Mouse (Mus musculus) intestine, postnatal 0 days (tissue): Measurements from ENCODE around the gene Golm1. TPM values are rescaled to one million over a fixed set of nuclear protein-coding genes. Genes with fewer than 3 reads are reported as not detected.

Experiments used
- ATAC-seq: fragments of 200-750 bp; cut with Nextera tagmentation; 2 replicates; pipeline ENCODE4 v1.8.0; 2017; ENCODE audit warnings: mild to moderate bottlenecking, moderate TSS enrichment, moderate library complexity
- H3K27ac ChIP-seq: fragments of 300-500 bp; sonication (generic); 2 replicates; pipeline ENCODE4 v1.5.1; 2014; ENCODE audit warnings: mild to moderate bottlenecking, low read depth, low read length, moderate library complexity
- H3K27me3 ChIP-seq: fragments of 300-500 bp; sonication (generic); replicated peaks from 2 replicates; pipeline ENCODE4 v1.6.1; 2014; ENCODE audit warnings: low read length, mixed read lengths; ENCODE audit not compliant: control insufficient read depth, insufficient read depth
- H3K36me3 ChIP-seq: fragments of 300-500 bp; sonication (generic); 2 replicates; pipeline ENCODE4 v1.6.1; 2014; ENCODE audit warnings: mild to moderate bottlenecking, moderate library complexity; ENCODE audit not compliant: control insufficient read depth, insufficient read depth
- H3K4me1 ChIP-seq: fragments of 300-500 bp; sonication (generic); replicated peaks from 2 replicates; pipeline ENCODE4 v1.6.1; 2014; ENCODE audit warnings: antibody characterized with exemption, low read length, mixed read lengths; ENCODE audit not compliant: control insufficient read depth, insufficient read depth
- H3K4me2 ChIP-seq: fragments of 300-500 bp; sonication (generic); replicated peaks from 2 replicates; pipeline ENCODE4 v1.6.1; 2014; ENCODE audit warnings: low read depth, mild to moderate bottlenecking, moderate library complexity
- H3K4me3 ChIP-seq: fragments of 300-500 bp; sonication (generic); 2 replicates; pipeline ENCODE4 v1.5.1; 2014; ENCODE audit warnings: low read depth, low read length
- H3K9ac ChIP-seq: fragments of 300-500 bp; sonication (generic); 2 replicates; pipeline ENCODE4 v1.6.1; 2014; ENCODE audit warnings: mild to moderate bottlenecking, low read depth, low read length
- H3K9me3 ChIP-seq: fragments of 300-500 bp; sonication (generic); 2 replicates; pipeline ENCODE4 v1.6.1; 2016; ENCODE audit warnings: mixed run types; ENCODE audit not compliant: control insufficient read depth
- CTCF ChIP-seq: sonication (generic); IDR thresholded peaks from 2 replicates; pipeline ENCODE4 v1.5.1; 2016; ENCODE audit warnings: low read depth, mild to moderate bottlenecking, control low read depth, antibody characterized with exemption, moderate library complexity
- WGBS: fragments of 180-500 bp; shearing (Covaris S2); extraction: QIAGEN DNeasy Blood & Tissue Kit; methylation state at CpG from one replicate; pipeline ENCODE4 v1.1.7; 2014; 5-methylcytosine and 5-hydroxymethylcytosine counted together
- polyA plus RNA-seq: library from polyadenylated mRNA; unstranded; fragments of >200 nt; fragmentation: Nextera tagmentation; extraction: Ambion mirVana; gene quantifications from 2 replicates; pipeline ENCODE4 v1.2.1, GENCODE M21; 2015

Gene Golm1
- polyA plus RNA-seq, 1 experiment from 2014 or later = 34.3 TPM

DNA sequence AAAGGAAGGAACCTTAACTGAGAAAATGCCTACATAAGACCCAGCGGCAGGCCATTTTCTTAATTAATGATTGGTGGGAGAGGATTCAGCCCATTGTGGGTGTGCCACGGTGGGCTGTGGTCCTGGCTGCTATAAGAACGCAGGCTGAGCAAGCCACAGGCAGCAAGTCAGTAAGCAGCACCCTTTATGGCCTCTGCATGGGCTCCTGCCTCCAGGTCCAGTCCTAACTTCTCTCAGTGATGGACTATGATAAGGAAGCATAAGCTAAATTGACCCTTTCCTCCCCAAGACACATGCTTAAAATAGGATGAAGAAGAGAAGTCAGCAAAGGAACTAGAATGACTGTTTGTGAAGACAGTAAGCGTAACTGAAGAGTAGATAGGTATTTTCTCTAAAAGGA, 60.5 kb downstream of the Golm1 start:
- no peaks in the 10 kb centered on the region for H3K27me3 ChIP-seq
- no peak overlapping the region for H3K9ac ChIP-seq
- no peak overlapping the region for H3K4me2 ChIP-seq
- no peak overlapping the region for H3K27ac ChIP-seq
- H3K9me3 ChIP-seq = no peaks in the 10 kb centered on the region
- no peak for ATAC-seq
- no peak for TF ChIP-seq CTCF
- no peak overlapping the region for H3K4me3 ChIP-seq
- no peaks in the 10 kb centered on the region for H3K4me1 ChIP-seq
- WGBS = 66% methylated on average over 4 of the region's 4 CpGs
- peaks cover 53% of the 10 kb centered on the region for H3K36me3 ChIP-seq

DNA sequence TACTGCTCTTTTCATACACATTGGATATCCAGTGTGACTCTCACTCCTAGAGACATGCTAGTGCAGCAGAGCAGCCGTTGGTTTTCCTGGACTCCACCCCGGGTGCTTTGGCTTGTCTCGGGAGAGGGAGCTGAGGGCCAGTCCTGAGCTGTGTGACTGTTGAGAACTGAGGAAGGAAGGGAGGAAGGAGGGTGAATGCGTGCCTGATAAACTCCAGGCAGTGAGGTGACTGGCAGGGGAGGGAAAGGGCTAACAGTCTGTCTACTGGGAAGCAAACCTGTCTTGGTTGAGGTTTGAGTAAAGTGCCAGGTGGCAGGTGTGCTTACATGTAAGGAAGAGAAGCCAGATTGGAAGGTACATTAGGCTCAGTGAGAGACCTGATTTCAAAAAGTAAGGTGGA, 61.7 kb downstream of the Golm1 start:
- 68% methylated on average over 4 of the region's 4 CpGs for WGBS
- no peak overlapping the region for H3K4me3 ChIP-seq
- H3K9me3 ChIP-seq = no peaks in the 10 kb centered on the region

GRCm38 (mm10) chr13:59610437-59610836, 65.2 kb downstream of the Golm1 start:
- Histone ChIP-seq H3K27me3 (no peaks in the 10 kb centered on the region), H3K4me2 (no peak overlapping the region), H3K9me3 (no peaks in the 10 kb centered on the region), H3K27ac (no peak overlapping the region), H3K4me3 (no peak overlapping the region), H3K36me3 (peaks cover 64% of the 10 kb centered on the region), H3K4me1 (no peaks in the 10 kb centered on the region), H3K9ac (no peak overlapping the region)
- ATAC-seq = no peak
- 81% methylated on average over 2 of the region's 2 CpGs for WGBS
- no peak for TF ChIP-seq CTCF

More for the DNA sequence above, 61.7 kb downstream of the Golm1 start:
- Histone ChIP-seq H3K9ac (no peak overlapping the region), H3K36me3 (peaks cover 56% of the 10 kb centered on the region), H3K4me1 (no peaks in the 10 kb centered on the region), H3K4me2 (no peak overlapping the region), H3K27me3 (no peaks in the 10 kb centered on the region), H3K27ac (no peak overlapping the region)
- no peak for ATAC-seq
- no peak for TF ChIP-seq CTCF

GRCm38 (mm10) chr13:59609885-59610284, 65.7 kb downstream of the Golm1 start:
- no peak for TF ChIP-seq CTCF
- H3K4me2 ChIP-seq = no peak overlapping the region
- no peak overlapping the region for H3K27ac ChIP-seq
- WGBS = 92% methylated on average over 4 of the region's 4 CpGs
- no peak for ATAC-seq
- peaks cover 64% of the 10 kb centered on the region for H3K36me3 ChIP-seq
- H3K27me3 ChIP-seq = no peaks in the 10 kb centered on the region
- H3K9ac ChIP-seq = no peak overlapping the region
- H3K4me3 ChIP-seq = no peak overlapping the region
- H3K9me3 ChIP-seq = no peaks in the 10 kb centered on the region
- no peaks in the 10 kb centered on the region for H3K4me1 ChIP-seq

DNA sequence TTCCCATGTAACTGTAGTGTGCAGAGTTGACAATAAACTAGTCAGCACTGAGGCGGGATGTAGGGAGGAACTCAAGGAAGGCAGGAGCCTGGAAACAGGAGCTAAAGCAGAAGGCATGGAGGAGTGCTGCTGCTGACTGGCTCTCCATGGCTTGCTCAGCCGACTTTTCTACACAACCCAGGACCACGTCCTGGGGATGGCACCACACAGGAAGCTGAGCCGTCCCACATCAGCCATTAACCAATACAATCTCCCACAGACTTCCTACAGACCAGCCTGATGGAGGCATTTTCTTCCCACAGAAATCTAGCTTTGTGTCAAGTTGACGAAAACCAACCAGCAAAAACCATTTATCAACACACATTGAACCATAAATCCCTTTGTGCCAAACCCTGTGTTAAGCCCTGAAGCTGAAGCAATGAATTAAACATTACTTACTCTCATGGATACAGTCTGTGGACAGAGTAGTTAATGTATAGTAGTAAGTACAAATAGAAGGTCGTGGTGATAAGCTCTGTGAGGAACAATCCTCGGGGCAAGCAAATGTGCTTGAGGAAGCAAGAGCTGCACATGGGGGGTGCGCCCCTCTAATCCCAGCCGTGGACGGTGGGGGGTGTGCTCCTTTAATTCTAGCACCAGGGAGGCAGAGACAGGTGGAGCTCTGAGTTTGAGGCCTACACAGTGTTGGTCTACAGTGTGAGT, 70.2 kb downstream of the Golm1 start:
- no peak for TF ChIP-seq CTCF
- WGBS = 43% methylated on average over 10 of the region's 10 CpGs
- H3K9me3 ChIP-seq = no peaks in the 10 kb centered on the region
- H3K4me3 ChIP-seq = no peak overlapping the region
- H3K36me3 ChIP-seq = peaks cover 68% of the 10 kb centered on the region
- no peaks in the 10 kb centered on the region for H3K27me3 ChIP-seq
- H3K4me1 ChIP-seq = no peaks in the 10 kb centered on the region
- no peak for ATAC-seq
- H3K27ac ChIP-seq = no peak overlapping the region
- no peak overlapping the region for H3K4me2 ChIP-seq
- no peak overlapping the region for H3K9ac ChIP-seq

GRCm38 (mm10) chr13:59604511-59604910, 71.1 kb downstream of the Golm1 start:
- no peak overlapping the region for H3K4me2 ChIP-seq
- H3K36me3 ChIP-seq = peaks cover 68% of the 10 kb centered on the region
- no peak overlapping the region for H3K4me3 ChIP-seq
- no peak overlapping the region for H3K9ac ChIP-seq
- H3K27me3 ChIP-seq = no peaks in the 10 kb centered on the region
- 95% methylated on average over 1 of the region's 1 CpGs for WGBS
- H3K27ac ChIP-seq = no peak overlapping the region
- ATAC-seq = no peak
- no peak for TF ChIP-seq CTCF
- H3K4me1 ChIP-seq = no peaks in the 10 kb centered on the region
- H3K9me3 ChIP-seq = no peaks in the 10 kb centered on the region

DNA sequence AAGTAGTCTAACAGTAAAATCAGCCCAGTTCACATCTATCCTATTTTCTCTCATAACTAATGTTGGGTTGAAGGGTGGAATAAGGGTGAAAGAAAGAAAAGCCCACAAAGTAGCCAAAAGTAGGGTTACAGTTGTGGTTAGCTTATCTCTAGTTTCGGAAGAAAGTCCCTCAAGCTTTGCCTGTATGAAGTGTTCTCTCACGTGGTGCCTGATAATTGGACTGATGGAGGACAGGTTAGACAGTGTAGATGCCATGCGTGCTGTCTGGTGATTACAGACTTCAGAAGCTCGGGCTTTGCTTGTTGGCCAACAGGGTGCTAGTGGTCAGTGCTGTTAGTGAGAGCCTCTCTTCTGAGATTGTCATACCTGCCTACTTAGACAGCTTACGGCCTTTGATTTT, 72.5 kb downstream of the Golm1 start:
- Histone ChIP-seq H3K27me3 (no peaks in the 10 kb centered on the region), H3K4me2 (no peak overlapping the region), H3K9me3 (no peaks in the 10 kb centered on the region), H3K9ac (no peak overlapping the region), H3K4me3 (no peak overlapping the region), H3K27ac (no peak overlapping the region), H3K4me1 (no peaks in the 10 kb centered on the region), H3K36me3 (peaks cover 61% of the 10 kb centered on the region)
- WGBS = 91% methylated on average over 5 of the region's 5 CpGs
- ATAC-seq = no peak
- TF ChIP-seq CTCF = no peak
